Mouse (Mus musculus): ENCODE data around the gene Itih5. TPM values are rescaled to one million over a fixed set of nuclear protein-coding genes. Genes with fewer than 3 reads are reported as not detected.

The Itih5 gene
- polyA plus RNA-seq, 1 experiment from 2014 or later: 7.7 TPM

GRCm38 (mm10) chr2:10231971-10232370 lies 78.6 kb downstream of the Itih5 start:
- Histone ChIP-seq H3K4me1 (ENCODE audit: control insufficient read depth, insufficient read depth, low read length) (no peaks in the 10 kb centered on the region), H3K36me3 (ENCODE audit: control insufficient read depth, insufficient read depth, low read length) (no peaks in the 10 kb centered on the region), H3K4me2 (ENCODE audit: low read length) (no peak overlapping the region), H3K27me3 (ENCODE audit: control insufficient read depth, insufficient read depth, low read length) (no peaks in the 10 kb centered on the region), H3K27ac (replicated peaks; ENCODE audit: low read depth, low read length) (no peak overlapping the region), H3K4me3 (replicated peaks; ENCODE audit: low read depth, low read length) (no peak overlapping the region), H3K9me3 (ENCODE audit: control insufficient read depth, low read length) (no peaks in the 10 kb centered on the region), H3K9ac (replicated peaks; ENCODE audit: low read length) (no peak overlapping the region)
- ATAC-seq (ENCODE audit: low FRiP score, low TSS enrichment) (no peak), DNase-seq (no peak)
- WGBS: 81% methylated on average over 6 of the region's 6 CpGs

GRCm38 (mm10) chr2:10236554-10236953 lies 83.2 kb downstream of the Itih5 start:
- Histone ChIP-seq H3K27ac (replicated peaks; ENCODE audit: low read depth, low read length) (no peak overlapping the region), H3K36me3 (ENCODE audit: control insufficient read depth, insufficient read depth, low read length) (no peaks in the 10 kb centered on the region), H3K4me3 (replicated peaks; ENCODE audit: low read depth, low read length) (no peak overlapping the region), H3K4me1 (ENCODE audit: control insufficient read depth, insufficient read depth, low read length) (no peaks in the 10 kb centered on the region), H3K4me2 (ENCODE audit: low read length) (no peak overlapping the region), H3K9me3 (ENCODE audit: control insufficient read depth, low read length) (no peaks in the 10 kb centered on the region), H3K9ac (replicated peaks; ENCODE audit: low read length) (no peak overlapping the region), H3K27me3 (ENCODE audit: control insufficient read depth, insufficient read depth, low read length) (no peaks in the 10 kb centered on the region)
- no peak for DNase-seq
- 98% methylated on average over 2 of the region's 2 CpGs for WGBS
- no peak for ATAC-seq (ENCODE audit: low FRiP score, low TSS enrichment)

GRCm38 (mm10) chr2:10242970-10243369 lies 89.6 kb downstream of the Itih5 start:
- Histone ChIP-seq H3K4me2 (ENCODE audit: low read length) (no peak overlapping the region), H3K4me1 (ENCODE audit: control insufficient read depth, insufficient read depth, low read length) (no peaks in the 10 kb centered on the region), H3K27me3 (ENCODE audit: control insufficient read depth, insufficient read depth, low read length) (no peaks in the 10 kb centered on the region), H3K4me3 (replicated peaks; ENCODE audit: low read depth, low read length) (no peak overlapping the region), H3K27ac (replicated peaks; ENCODE audit: low read depth, low read length) (no peak overlapping the region), H3K36me3 (ENCODE audit: control insufficient read depth, insufficient read depth, low read length) (no peaks in the 10 kb centered on the region), H3K9me3 (ENCODE audit: control insufficient read depth, low read length) (no peaks in the 10 kb centered on the region), H3K9ac (replicated peaks; ENCODE audit: low read length) (no peak overlapping the region)
- DNase-seq: peak; percentile 7
- no peak for ATAC-seq (ENCODE audit: low FRiP score, low TSS enrichment)
- 7% methylated on average over 9 of the region's 9 CpGs for WGBS

GRCm38 (mm10) chr2:10250441-10250840 lies 97.1 kb downstream of the Itih5 start:
- Histone ChIP-seq H3K27ac (replicated peaks; ENCODE audit: low read depth, low read length) (no peak overlapping the region), H3K27me3 (ENCODE audit: control insufficient read depth, insufficient read depth, low read length) (no peaks in the 10 kb centered on the region), H3K9ac (replicated peaks; ENCODE audit: low read length) (no peak overlapping the region), H3K4me1 (ENCODE audit: control insufficient read depth, insufficient read depth, low read length) (no peaks in the 10 kb centered on the region), H3K9me3 (ENCODE audit: control insufficient read depth, low read length) (no peaks in the 10 kb centered on the region), H3K36me3 (ENCODE audit: control insufficient read depth, insufficient read depth, low read length) (no peaks in the 10 kb centered on the region), H3K4me3 (replicated peaks; ENCODE audit: low read depth, low read length) (no peak overlapping the region), H3K4me2 (ENCODE audit: low read length) (no peak overlapping the region)
- ATAC-seq (ENCODE audit: low FRiP score, low TSS enrichment) (no peak), DNase-seq (no peak)
- 86% methylated on average over 9 of the region's 9 CpGs for WGBS

GRCm38 (mm10) chr2:10250926-10251325 lies 97.6 kb downstream of the Itih5 start:
- DNase-seq (no peak), ATAC-seq (ENCODE audit: low FRiP score, low TSS enrichment) (no peak)
- H3K4me3 ChIP-seq (replicated peaks; ENCODE audit: low read depth, low read length): no peak overlapping the region
- H3K4me2 ChIP-seq (ENCODE audit: low read length): no peak overlapping the region
- H3K9me3 ChIP-seq (ENCODE audit: control insufficient read depth, low read length): no peaks in the 10 kb centered on the region
- H3K9ac ChIP-seq (replicated peaks; ENCODE audit: low read length): no peak overlapping the region
- H3K27me3 ChIP-seq (ENCODE audit: control insufficient read depth, insufficient read depth, low read length): no peaks in the 10 kb centered on the region
- H3K27ac ChIP-seq (replicated peaks; ENCODE audit: low read depth, low read length): no peak overlapping the region
- H3K36me3 ChIP-seq (ENCODE audit: control insufficient read depth, insufficient read depth, low read length): no peaks in the 10 kb centered on the region
- WGBS: 60% methylated on average over 4 of the region's 4 CpGs
- H3K4me1 ChIP-seq (ENCODE audit: control insufficient read depth, insufficient read depth, low read length): no peaks in the 10 kb centered on the region

- Histone ChIP-seq H3K9ac (replicated peaks; ENCODE audit: low read length) (no peak overlapping the region), H3K36me3 (ENCODE audit: control insufficient read depth, insufficient read depth, low read length) (no peaks in the 10 kb centered on the region), H3K4me1 (ENCODE audit: control insufficient read depth, insufficient read depth, low read length) (no peaks in the 10 kb centered on the region), H3K4me2 (ENCODE audit: low read length) (no peak overlapping the region), H3K4me3 (replicated peaks; ENCODE audit: low read depth, low read length) (no peak overlapping the region), H3K27ac (replicated peaks; ENCODE audit: low read depth, low read length) (no peak overlapping the region), H3K27me3 (ENCODE audit: control insufficient read depth, insufficient read depth, low read length) (no peaks in the 10 kb centered on the region), H3K9me3 (ENCODE audit: control insufficient read depth, low read length) (no peaks in the 10 kb centered on the region)
- DNase-seq (no peak), ATAC-seq (ENCODE audit: low FRiP score, low TSS enrichment) (no peak)
- WGBS: 91% methylated on average over 9 of the region's 9 CpGs
Observed at GRCm38 (mm10) chr2:10251466-10251865, 98.1 kb downstream of the Itih5 start.

GRCm38 (mm10) chr2:10252016-10252415 lies 98.6 kb downstream of the Itih5 start:
- ATAC-seq (ENCODE audit: low FRiP score, low TSS enrichment) (no peak), DNase-seq (no peak)
- Histone ChIP-seq H3K36me3 (ENCODE audit: control insufficient read depth, insufficient read depth, low read length) (no peaks in the 10 kb centered on the region), H3K27ac (replicated peaks; ENCODE audit: low read depth, low read length) (no peak overlapping the region), H3K4me1 (ENCODE audit: control insufficient read depth, insufficient read depth, low read length) (no peaks in the 10 kb centered on the region), H3K9ac (replicated peaks; ENCODE audit: low read length) (no peak overlapping the region), H3K9me3 (ENCODE audit: control insufficient read depth, low read length) (no peaks in the 10 kb centered on the region), H3K4me3 (replicated peaks; ENCODE audit: low read depth, low read length) (no peak overlapping the region), H3K4me2 (ENCODE audit: low read length) (no peak overlapping the region), H3K27me3 (ENCODE audit: control insufficient read depth, insufficient read depth, low read length) (no peaks in the 10 kb centered on the region)
- WGBS: 87% methylated on average over 2 of the region's 2 CpGs

- DNase-seq (no peak), ATAC-seq (ENCODE audit: low FRiP score, low TSS enrichment) (no peak)
- Histone ChIP-seq H3K36me3 (ENCODE audit: control insufficient read depth, insufficient read depth, low read length) (no peaks in the 10 kb centered on the region), H3K27me3 (ENCODE audit: control insufficient read depth, insufficient read depth, low read length) (no peaks in the 10 kb centered on the region), H3K4me3 (replicated peaks; ENCODE audit: low read depth, low read length) (no peak overlapping the region), H3K9me3 (ENCODE audit: control insufficient read depth, low read length) (no peaks in the 10 kb centered on the region), H3K4me2 (ENCODE audit: low read length) (no peak overlapping the region), H3K9ac (replicated peaks; ENCODE audit: low read length) (no peak overlapping the region), H3K27ac (replicated peaks; ENCODE audit: low read depth, low read length) (no peak overlapping the region), H3K4me1 (ENCODE audit: control insufficient read depth, insufficient read depth, low read length) (no peaks in the 10 kb centered on the region)
- WGBS: 88% methylated on average over 3 of the region's 3 CpGs
Observed at GRCm38 (mm10) chr2:10253351-10253750, 100.0 kb downstream of the Itih5 start.

- H3K4me3 ChIP-seq (replicated peaks; ENCODE audit: low read depth, low read length): no peak overlapping the region
- no peaks in the 10 kb centered on the region for H3K4me1 ChIP-seq (ENCODE audit: control insufficient read depth, insufficient read depth, low read length)
- H3K4me2 ChIP-seq (ENCODE audit: low read length): no peak overlapping the region
- ATAC-seq (ENCODE audit: low FRiP score, low TSS enrichment) (no peak), DNase-seq (no peak)
- H3K36me3 ChIP-seq (ENCODE audit: control insufficient read depth, insufficient read depth, low read length): no peaks in the 10 kb centered on the region
- no peaks in the 10 kb centered on the region for H3K9me3 ChIP-seq (ENCODE audit: control insufficient read depth, low read length)
- 71% methylated on average over 5 of the region's 5 CpGs for WGBS
- no peak overlapping the region for H3K9ac ChIP-seq (replicated peaks; ENCODE audit: low read length)
- no peaks in the 10 kb centered on the region for H3K27me3 ChIP-seq (ENCODE audit: control insufficient read depth, insufficient read depth, low read length)
- no peak overlapping the region for H3K27ac ChIP-seq (replicated peaks; ENCODE audit: low read depth, low read length)
Observed at GRCm38 (mm10) chr2:10256949-10257348, 103.6 kb downstream of the Itih5 start.

Data from midbrain, embryonic 14.5 days (tissue).